Mouse (Mus musculus): ENCODE results near the gene Scamp5.

DNA sequence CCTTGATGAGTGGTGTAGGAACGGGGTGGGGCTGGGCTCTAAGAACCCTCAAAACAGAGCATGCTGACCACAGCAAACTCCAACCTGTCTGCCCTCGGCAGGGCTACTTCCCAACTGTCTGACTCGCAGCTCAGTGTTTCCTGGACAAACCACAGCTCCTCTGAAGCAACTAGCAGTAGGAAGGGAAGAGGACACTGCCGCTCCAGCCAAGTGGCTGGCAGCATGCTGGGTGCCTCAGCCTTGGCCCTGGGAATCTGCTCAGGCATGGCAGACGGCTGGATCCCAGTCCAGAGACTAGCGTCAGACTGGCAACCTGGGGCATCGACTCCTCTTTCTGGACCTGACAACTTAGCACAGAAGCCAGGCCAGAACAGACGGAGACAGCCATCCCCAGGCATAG, 50.5 kb downstream of the Scamp5 start:
- no peak for TF ChIP-seq CTCF (IDR thresholded peaks at IDR 0.05; ENCODE audit: extremely low read depth, insufficient read length, insufficient replicate concordance, low read depth, low read length)
- TF ChIP-seq POLR2A (IDR thresholded peaks at IDR 0.05; ENCODE audit: low read depth, low read length), result no peak
